In the genomic region with DNA sequence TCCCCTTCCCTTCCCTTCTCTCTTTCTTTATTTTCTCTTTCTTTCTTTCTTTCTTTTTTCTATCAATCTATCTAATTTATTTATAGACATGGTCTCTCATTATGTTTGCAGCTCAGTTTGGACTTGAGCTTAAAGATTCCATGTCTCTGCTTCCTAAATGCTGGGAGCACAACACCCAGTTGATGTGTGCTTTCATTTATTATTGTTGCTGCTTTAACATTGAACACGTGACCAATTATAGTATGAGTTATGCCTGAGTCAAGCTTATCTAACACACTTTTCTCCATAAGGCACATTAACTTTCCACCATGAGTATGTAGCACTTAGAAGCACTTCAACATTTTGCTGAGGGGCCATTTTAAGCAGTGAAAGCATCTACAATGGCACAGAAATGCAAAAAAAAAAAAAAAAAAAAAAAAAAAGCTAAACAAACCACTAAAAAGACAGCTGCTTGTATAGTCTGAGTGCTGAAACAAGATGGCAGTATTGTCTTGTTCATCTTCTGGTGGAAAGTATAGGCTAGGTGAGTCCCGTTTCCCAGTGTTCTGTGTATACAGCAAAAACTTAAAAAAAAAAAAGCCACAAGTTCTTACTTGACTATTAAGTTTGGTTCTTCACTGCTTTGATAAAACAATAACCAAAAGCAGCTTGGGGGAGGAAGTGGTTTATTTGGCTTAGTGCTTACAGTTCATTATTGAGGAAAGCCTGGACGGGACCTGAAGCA, we compare ENCODE assay signal across 14 mouse cellular contexts. TPM values are rescaled to one million over a fixed set of nuclear protein-coding genes. Genes with fewer than 3 reads are reported as not detected.
DNase-seq lines count a peak whose midpoint lies in the region; ATAC-seq and TF ChIP-seq lines count a peak whose summit lies in the region.
"Had no signal": no experiment of that assay in that cellular context is flagged by ENCODE, and none has a peak within 500 bp of the region (broad histone marks: within the 10 kb centered on the region; RNA-seq: fewer than 3 reads in every experiment).

No protein-coding gene starts in this region.

- peak; percentile 35; the same call in 1 of the 2 replicates for TF ChIP-seq CTCF in kidney, postnatal 0 days (IDR thresholded peaks at IDR 0.05; ENCODE audit: low read depth)

- no peaks in the 10 kb centered on the region for H3K36me3 ChIP-seq in kidney, postnatal 0 days (ENCODE audit: insufficient read depth, low read length)
- no peaks in the 10 kb centered on the region for H3K36me3 ChIP-seq in liver, embryonic 16.5 days (ENCODE audit: control insufficient read depth, insufficient read depth)
- H3K36me3 ChIP-seq: neural tube, embryonic 12.5 days had no signal

- 79% methylated on average over 3 of the region's 3 CpGs for WGBS in kidney, postnatal 0 days
- WGBS in liver, embryonic 16.5 days (ENCODE audit: insufficient replicate concordance), result 48% methylated on average over 3 of the region's 3 CpGs

- H3K9ac ChIP-seq in kidney, postnatal 0 days (ENCODE audit: low read depth, low read length), result no peak overlapping the region
- H3K9ac ChIP-seq in liver, embryonic 16.5 days (ENCODE audit: low read depth, low read length), result no peak overlapping the region
- H3K9ac ChIP-seq: neural tube, embryonic 12.5 days had no signal

- no peak overlapping the region for H3K27ac ChIP-seq in kidney, postnatal 0 days
- 0 out of 2 replicates have a peak overlapping the region, but pooled peaks have one; percentile 0 for H3K27ac ChIP-seq in liver, embryonic 16.5 days (ENCODE audit: low read length)
- H3K27ac ChIP-seq: neural tube, embryonic 12.5 days had no signal

- no peaks in the 10 kb centered on the region for H3K4me1 ChIP-seq in kidney, postnatal 0 days (replicated peaks; ENCODE audit: insufficient read depth, low read length)
- peaks cover 16% of the 10 kb centered on the region for H3K4me1 ChIP-seq in liver, embryonic 16.5 days (ENCODE audit: control insufficient read depth, low read depth, low read length)
- H3K4me1 ChIP-seq: neural tube, embryonic 12.5 days had no signal

- DNase-seq in kidney, postnatal 0 days (ENCODE audit: low spot score), result peak; percentile 39
- no peak for DNase-seq in kidney, postnatal 4 days
- peak; percentile 45 for DNase-seq in CD4-positive helper T cell, adult 2 months (ENCODE audit: low read depth, low spot score)
- DNase-seq in adipocyte (ENCODE audit: low spot score), result peak; percentile 21
- DNase-seq in left cerebral cortex, adult 18-20 months (ENCODE audit: low spot score in 2 of 2), result no peak
- DNase-seq in ovary, adult 18-20 months (ENCODE audit: low spot score), result no peak
- no peak for DNase-seq in frontal cortex, postnatal 14 days (ENCODE audit: low spot score in 2 of 2)
- DNase-seq: adrenal gland, adult 2 months; cerebellum, adult 11 months; heart, postnatal 4 days; thymus, postnatal 25 days had no signal

- H3K4me2 ChIP-seq in kidney, postnatal 0 days (ENCODE audit: low read length), result no peak overlapping the region
- H3K4me2 ChIP-seq in liver, embryonic 16.5 days (ENCODE audit: low read depth, low read length), result peak overlapping the region; percentile 57
- H3K4me2 ChIP-seq: neural tube, embryonic 12.5 days had no signal

- H3K9me3 ChIP-seq in kidney, postnatal 0 days (replicated peaks; ENCODE audit: low read length), result no peaks in the 10 kb centered on the region
- H3K9me3 ChIP-seq in liver, embryonic 16.5 days (replicated peaks; ENCODE audit: control insufficient read depth, low read length), result no peaks in the 10 kb centered on the region
- H3K9me3 ChIP-seq: neural tube, embryonic 12.5 days had no signal

- ATAC-seq in kidney, postnatal 0 days (replicated peaks; ENCODE audit: low FRiP score, low read depth), result no peak
- 0 out of 2 replicates have a peak, but pooled peaks have one; percentile 39 for ATAC-seq in liver, embryonic 16.5 days (ENCODE audit: low read depth)
- ATAC-seq: forebrain, embryonic 16.5 days had no signal

- no peak overlapping the region for H3K4me3 ChIP-seq in kidney, postnatal 0 days (replicated peaks; ENCODE audit: low read depth, low read length)
- H3K4me3 ChIP-seq in liver, embryonic 16.5 days (ENCODE audit: low read depth, low read length), result peak overlapping the region; percentile 32; the same call in 1 of the 2 replicates
- H3K4me3 ChIP-seq: neural tube, embryonic 12.5 days had no signal

- H3K27me3 ChIP-seq in kidney, postnatal 0 days (ENCODE audit: insufficient read depth, low read length), result no peaks in the 10 kb centered on the region
- no peaks in the 10 kb centered on the region for H3K27me3 ChIP-seq in liver, embryonic 16.5 days (ENCODE audit: control insufficient read depth, insufficient read depth, low read depth, low read length)
- H3K27me3 ChIP-seq: neural tube, embryonic 12.5 days had no signal

RNA-seq across cellular contexts. Expression of a gene that starts 41.3 kb away (rescaled TPM):
- 3.2 and 3.6 TPM in 2 replicates for polyA plus RNA-seq in kidney, postnatal 0 days (2015; fragmentation: Nextera tagmentation; extraction: Ambion mirVana)
- 1.7 and 1.8 TPM in 2 replicates for polyA plus RNA-seq in liver, embryonic 16.5 days (2015; fragmentation: Nextera tagmentation; extraction: Ambion mirVana)
- total RNA-seq in left cerebral cortex, adult 18-20 months (2021), result 100 to 1,000 TPM; 319 to 463 TPM

Comparison
In these comparisons a context has a peak if more than half of its experiments do, and no peak if none do; other contexts are left out.
1. DNase-seq: peak in kidney, postnatal 0 days (single experiment), CD4-positive helper T cell, adult 2 months (single experiment) and adipocyte (single experiment); none in kidney, postnatal 4 days (0 of 2), left cerebral cortex, adult 18-20 months (0 of 2), ovary, adult 18-20 months (single experiment) and frontal cortex, postnatal 14 days (0 of 2).